Mouse (Mus musculus) lung, postnatal 0 days (tissue): ENCODE measurements around the gene Pde4d. TPM values are rescaled to one million over a fixed set of nuclear protein-coding genes. Genes with fewer than 3 reads are reported as not detected.
A peak's percentile ranks its signal among the peaks of the same experiment; 100 is the strongest.

Experiments used
- ATAC-seq: fragments of 200-750 bp; cut with Nextera tagmentation; 2 replicates; pipeline ENCODE4 v1.8.0; 2017; ENCODE audit warnings: moderate library complexity
- DNase-seq: peaks from one replicate; pipeline ENCODE4 v3.0.0-alpha.2; 2016; ENCODE audit warnings: low spot score
- H3K27ac ChIP-seq: fragments of 300-500 bp; sonication (generic); 2 replicates; pipeline ENCODE4 v1.5.1; 2014; ENCODE audit warnings: antibody characterized with exemption, mild to moderate bottlenecking, low read length, mixed read lengths
- H3K27me3 ChIP-seq: fragments of 300-500 bp; sonication (generic); replicated peaks from 2 replicates; pipeline ENCODE4 v1.6.1; 2014; ENCODE audit warnings: low read length, mixed read lengths; ENCODE audit not compliant: insufficient read depth
- H3K36me3 ChIP-seq: fragments of 300-500 bp; sonication (generic); 2 replicates; pipeline ENCODE4 v1.6.1; 2014; ENCODE audit warnings: low read length, mixed read lengths; ENCODE audit not compliant: insufficient read depth
- H3K4me1 ChIP-seq: fragments of 300-500 bp; sonication (generic); 2 replicates; pipeline ENCODE4 v1.6.1; 2014; ENCODE audit warnings: antibody characterized with exemption, low read depth, low read length, mixed read lengths; ENCODE audit not compliant: insufficient read depth
- H3K4me2 ChIP-seq: fragments of 300-500 bp; sonication (generic); replicated peaks from 2 replicates; pipeline ENCODE4 v1.6.1; 2014; ENCODE audit warnings: low read depth, mild to moderate bottlenecking, low read length, moderate library complexity, mixed read lengths
- H3K4me3 ChIP-seq: fragments of 300-500 bp; sonication (generic); 2 replicates; pipeline ENCODE4 v1.5.1; 2014; ENCODE audit warnings: low read depth, low read length
- H3K9ac ChIP-seq: fragments of 300-500 bp; sonication (generic); replicated peaks from 2 replicates; pipeline ENCODE4 v1.6.1; 2014; ENCODE audit warnings: low read depth, mild to moderate bottlenecking
- H3K9me3 ChIP-seq: fragments of 300-500 bp; sonication (generic); 2 replicates; pipeline ENCODE4 v1.6.1; 2016; ENCODE audit warnings: low read length, mixed read lengths
- CTCF ChIP-seq: IDR thresholded peaks from 2 replicates; pipeline ENCODE4 v1.5.1; 2016; ENCODE audit warnings: antibody characterized with exemption, mild to moderate bottlenecking
- EP300 ChIP-seq: IDR thresholded peaks from 2 replicates; pipeline ENCODE4 v1.6.1; 2016; ENCODE audit warnings: antibody characterized with exemption, mild to moderate bottlenecking, control low read depth
- WGBS: fragments of 180-500 bp; shearing (Covaris S2); extraction: QIAGEN DNeasy Blood & Tissue Kit; methylation state at CpG from one replicate; pipeline ENCODE4 v1.1.7; 2014; 5-methylcytosine and 5-hydroxymethylcytosine counted together
- polyA plus RNA-seq: library from polyadenylated mRNA; unstranded; fragments of >200 nt; fragmentation: Nextera tagmentation; extraction: Ambion mirVana; gene quantifications from 2 replicates; pipeline ENCODE4 v1.2.1, GENCODE M21; 2015

Pde4d gene
- polyA plus RNA-seq, 1 experiment from 2014 or later, result 19.7 TPM

DNA sequence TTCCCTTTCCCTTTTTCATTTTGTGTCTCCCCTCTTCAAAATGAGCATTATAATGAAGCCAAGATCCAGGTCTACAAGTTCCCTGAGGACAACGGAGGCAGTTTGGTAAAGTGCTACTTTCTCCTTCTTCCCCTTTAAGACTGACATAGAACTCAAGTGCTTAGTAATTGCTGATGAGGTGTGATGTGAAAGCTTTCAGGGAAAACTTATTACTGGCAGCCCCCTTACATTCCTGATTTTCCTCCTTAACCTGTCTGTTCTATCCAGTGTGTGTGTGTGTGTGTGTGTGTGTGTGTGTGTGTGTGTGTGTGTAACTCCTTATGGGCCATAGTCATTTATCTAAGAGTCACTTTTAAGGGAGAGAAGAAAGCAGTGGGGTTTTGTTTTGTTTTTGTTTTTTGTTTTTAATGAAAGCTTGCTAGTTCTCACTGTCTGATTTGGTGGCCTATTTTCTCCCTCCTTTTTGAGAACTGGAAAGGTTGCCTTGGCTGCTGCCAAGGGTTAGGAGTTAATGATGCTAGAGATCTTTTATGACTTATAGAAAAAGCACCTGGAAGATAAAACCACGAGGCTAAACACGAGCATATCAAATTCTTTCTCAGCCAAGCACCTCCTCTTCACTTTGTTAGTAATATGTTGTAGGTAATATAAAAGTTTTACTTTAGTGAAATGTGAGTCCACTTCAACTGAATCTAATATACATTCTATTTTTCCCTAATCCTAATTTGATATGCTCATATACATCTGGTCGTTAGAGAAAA lies 1236.5 kb downstream of the Pde4d start:
- H3K4me3 ChIP-seq, result peak overlapping the region; percentile 48
- ATAC-seq (peak; percentile 48), DNase-seq (peak; percentile 62)
- H3K9ac ChIP-seq, result peak overlapping the region; percentile 58
- WGBS, result 20% methylated on average over 4 of the region's 4 CpGs
- H3K27ac ChIP-seq, result peak overlapping the region; percentile 70
- peak overlapping the region; percentile 58 for H3K4me2 ChIP-seq
- H3K9me3 ChIP-seq, result no peaks in the 10 kb centered on the region
- no peaks in the 10 kb centered on the region for H3K4me1 ChIP-seq
- TF ChIP-seq EP300 (no peak), CTCF (no peak)
- no peaks in the 10 kb centered on the region for H3K27me3 ChIP-seq
- no peaks in the 10 kb centered on the region for H3K36me3 ChIP-seq

DNA sequence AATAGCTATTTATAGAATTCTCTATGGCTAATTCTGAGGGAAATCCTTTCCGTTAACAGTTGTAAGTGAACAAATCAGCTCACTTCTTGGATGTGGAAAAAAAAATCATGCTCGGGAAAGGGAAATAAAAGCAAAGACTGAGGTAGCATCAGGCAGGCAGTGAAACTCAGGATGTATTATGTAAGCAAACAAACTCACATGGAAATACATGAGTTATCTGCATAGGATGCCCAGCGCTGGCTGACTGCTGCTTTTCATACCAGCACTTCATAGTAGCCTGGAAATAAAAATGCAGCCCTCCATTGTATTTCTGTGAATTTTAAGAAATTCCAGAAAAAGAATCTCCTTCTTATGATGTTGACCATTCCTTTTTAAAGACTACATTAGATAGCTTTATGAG lies 1237.2 kb downstream of the Pde4d start:
- Histone ChIP-seq H3K27ac (no peak overlapping the region), H3K4me1 (no peaks in the 10 kb centered on the region), H3K4me2 (peak overlapping the region; percentile 58; the same call in 1 of the 2 replicates), H3K36me3 (no peaks in the 10 kb centered on the region), H3K27me3 (no peaks in the 10 kb centered on the region), H3K9ac (no peak overlapping the region), H3K9me3 (no peaks in the 10 kb centered on the region), H3K4me3 (0 out of 2 replicates have a peak overlapping the region, but pooled peaks have one; percentile 8)
- no peak for ATAC-seq
- TF ChIP-seq CTCF (no peak), EP300 (no peak)
- DNase-seq, result no peak
- WGBS, result 44% methylated on average over 3 of the region's 3 CpGs

DNA sequence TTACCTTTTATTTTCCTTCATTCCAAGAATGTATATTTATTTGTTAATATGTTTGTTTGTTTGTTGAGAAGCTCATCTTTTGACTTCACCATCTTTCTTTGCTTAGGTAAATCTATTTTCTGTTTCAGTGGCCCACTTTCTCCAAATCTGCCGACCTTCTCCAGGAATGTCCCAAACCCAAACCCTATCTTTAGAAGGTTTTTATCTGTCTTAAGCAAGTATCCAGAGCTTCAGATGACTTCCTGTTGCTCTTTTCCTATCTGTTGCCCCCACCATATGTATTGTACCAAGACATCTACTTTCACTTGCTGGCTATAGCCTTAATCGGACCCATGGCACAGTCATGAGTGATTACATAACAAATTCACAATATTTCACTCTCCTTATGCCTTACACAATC lies 1238.4 kb downstream of the Pde4d start:
- ATAC-seq (no peak), DNase-seq (no peak)
- no peaks in the 10 kb centered on the region for H3K27me3 ChIP-seq
- H3K36me3 ChIP-seq, result no peaks in the 10 kb centered on the region
- H3K4me3 ChIP-seq, result no peak overlapping the region
- 69% methylated on average over 2 of the region's 2 CpGs for WGBS
- no peaks in the 10 kb centered on the region for H3K9me3 ChIP-seq
- no peak for TF ChIP-seq CTCF
- TF ChIP-seq EP300, result no peak
- no peak overlapping the region for H3K27ac ChIP-seq
- H3K9ac ChIP-seq, result no peak overlapping the region
- no peak overlapping the region for H3K4me2 ChIP-seq
- H3K4me1 ChIP-seq, result no peaks in the 10 kb centered on the region

DNA sequence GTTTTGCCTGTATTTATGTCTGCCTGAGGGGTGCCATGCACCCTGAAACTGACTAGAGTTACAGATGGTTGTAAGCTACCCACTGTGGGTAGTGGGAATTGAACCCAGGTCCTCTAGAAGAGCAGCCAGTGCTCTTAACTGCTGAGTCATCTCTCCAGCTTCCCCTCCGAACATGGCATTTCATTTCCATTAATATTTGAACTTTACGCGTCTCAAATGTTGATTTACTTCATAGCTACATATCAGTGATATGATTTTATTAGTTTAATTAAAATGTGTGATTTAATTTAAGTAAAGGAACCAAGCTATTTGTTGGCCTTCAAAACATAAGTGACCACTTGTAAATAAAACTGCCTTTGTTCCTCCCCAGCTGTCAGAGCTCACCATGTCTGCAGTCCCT lies 1239.4 kb downstream of the Pde4d start:
- TF ChIP-seq EP300 (no peak), CTCF (no peak)
- Histone ChIP-seq H3K27ac (no peak overlapping the region), H3K4me2 (no peak overlapping the region), H3K4me1 (no peaks in the 10 kb centered on the region), H3K4me3 (no peak overlapping the region), H3K36me3 (no peaks in the 10 kb centered on the region), H3K27me3 (no peaks in the 10 kb centered on the region), H3K9ac (no peak overlapping the region), H3K9me3 (no peaks in the 10 kb centered on the region)
- WGBS, result 86% methylated on average over 3 of the region's 3 CpGs
- DNase-seq (no peak), ATAC-seq (no peak)

DNA sequence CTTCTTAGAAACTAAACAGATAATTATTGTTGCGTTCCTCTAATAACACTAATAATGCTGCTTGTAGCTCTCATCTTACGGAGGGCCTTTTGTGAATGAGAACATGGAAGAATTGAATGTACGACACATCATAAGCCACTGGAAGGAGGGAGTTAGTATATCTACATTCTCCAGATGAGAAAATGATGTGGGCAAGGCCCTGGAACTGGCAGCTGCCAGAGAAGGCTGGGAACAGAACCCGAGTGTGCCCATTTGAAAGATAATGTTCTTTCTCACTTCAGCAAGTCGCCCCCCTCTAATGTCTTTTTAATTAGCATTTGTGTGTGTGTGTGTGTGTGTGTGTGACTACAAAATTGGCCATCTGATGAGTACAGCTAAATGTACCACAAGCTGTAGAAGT lies 1240.8 kb downstream of the Pde4d start:
- H3K9ac ChIP-seq, result no peak overlapping the region
- TF ChIP-seq EP300, result no peak
- TF ChIP-seq CTCF, result no peak
- DNase-seq (no peak), ATAC-seq (no peak)
- H3K36me3 ChIP-seq, result no peaks in the 10 kb centered on the region
- 86% methylated on average over 5 of the region's 5 CpGs for WGBS
- no peaks in the 10 kb centered on the region for H3K4me1 ChIP-seq
- H3K9me3 ChIP-seq, result no peaks in the 10 kb centered on the region
- no peak overlapping the region for H3K4me3 ChIP-seq
- no peak overlapping the region for H3K27ac ChIP-seq
- no peaks in the 10 kb centered on the region for H3K27me3 ChIP-seq
- no peak overlapping the region for H3K4me2 ChIP-seq

DNA sequence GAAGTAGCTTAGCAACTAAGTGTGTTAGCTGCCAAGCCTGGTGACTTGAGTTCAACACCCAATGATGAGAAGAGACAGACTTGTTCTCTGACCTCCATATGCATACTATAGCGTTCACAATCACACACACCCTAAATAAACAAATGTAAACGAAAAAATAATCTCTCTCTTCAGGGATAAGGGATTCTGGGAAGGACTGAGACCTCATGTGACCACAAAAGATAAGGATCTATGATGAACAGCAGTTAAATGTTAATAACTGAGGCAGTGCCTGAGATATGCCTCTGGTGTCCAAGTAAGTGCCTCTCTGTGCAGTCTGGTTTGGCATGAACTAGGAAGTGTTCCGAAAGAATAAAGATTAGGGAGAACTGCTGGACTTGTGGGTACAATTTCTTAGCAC lies 1243.1 kb downstream of the Pde4d start:
- no peaks in the 10 kb centered on the region for H3K9me3 ChIP-seq
- DNase-seq (no peak), ATAC-seq (no peak)
- TF ChIP-seq EP300, result no peak
- no peak for TF ChIP-seq CTCF
- H3K4me2 ChIP-seq, result no peak overlapping the region
- H3K9ac ChIP-seq, result no peak overlapping the region
- no peak overlapping the region for H3K4me3 ChIP-seq
- no peaks in the 10 kb centered on the region for H3K27me3 ChIP-seq
- no peaks in the 10 kb centered on the region for H3K4me1 ChIP-seq
- H3K27ac ChIP-seq, result no peak overlapping the region
- 35% methylated on average over 3 of the region's 3 CpGs for WGBS
- H3K36me3 ChIP-seq, result no peaks in the 10 kb centered on the region
